Mouse (Mus musculus) spleen, embryonic (tissue): Measurements from ENCODE around the gene Thap3.

Experiments
- CTCF ChIA-PET: fragments of 350-600 bp; sonication (Branson Sonifier 250); formaldehyde crosslinking; loops from one replicate; lab custom pipeline; 2022; lab: Charles Lee

Gene Thap3

GRCm38 (mm10) chr4:152009076-152010051, 20.6 kb upstream of the Thap3 start:
- CTCF ChIA-PET = no interaction called here

DNA sequence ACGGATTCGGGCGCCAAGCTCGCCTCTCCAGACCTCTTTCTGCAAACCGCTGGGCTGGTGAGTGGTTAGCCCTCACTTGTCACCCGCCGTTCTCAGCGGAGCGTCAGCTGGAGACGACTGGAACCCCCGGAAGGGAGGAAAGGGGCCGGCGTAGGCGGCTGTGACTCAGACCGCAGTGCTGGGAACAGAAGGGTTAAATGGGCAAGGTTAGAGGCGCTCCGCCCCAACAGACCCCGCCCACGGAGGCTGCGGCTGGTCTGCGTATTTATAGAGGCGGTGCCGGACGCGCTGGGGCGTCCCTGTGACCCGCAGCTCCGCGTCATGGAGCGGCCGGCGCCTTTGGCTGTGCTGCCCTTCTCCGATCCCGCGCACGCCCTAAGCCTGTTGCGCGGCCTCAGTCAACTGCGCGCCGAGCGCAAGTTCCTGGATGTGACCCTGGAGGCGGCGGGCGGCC, 19.9 kb upstream of the Thap3 start, which contains the start of gene Klhl21:
Gene Klhl21, plus strand, starts transcription at position 182 of the 454 bp plus-strand sequence.
- CTCF ChIA-PET = interaction anchor here (1.2 kb wide), 1 partner anchor 13 kb away, joined by 3 read pairs; the partner anchor contains the start of gene Phf13

GRCm38 (mm10) chr4:152008148-152008500, 19.3 kb upstream of the Thap3 start:
- CTCF ChIA-PET = interaction anchor here (1.2 kb wide), 1 partner anchor 12 kb away, joined by 3 read pairs; the partner anchor contains the start of gene Phf13

DNA sequence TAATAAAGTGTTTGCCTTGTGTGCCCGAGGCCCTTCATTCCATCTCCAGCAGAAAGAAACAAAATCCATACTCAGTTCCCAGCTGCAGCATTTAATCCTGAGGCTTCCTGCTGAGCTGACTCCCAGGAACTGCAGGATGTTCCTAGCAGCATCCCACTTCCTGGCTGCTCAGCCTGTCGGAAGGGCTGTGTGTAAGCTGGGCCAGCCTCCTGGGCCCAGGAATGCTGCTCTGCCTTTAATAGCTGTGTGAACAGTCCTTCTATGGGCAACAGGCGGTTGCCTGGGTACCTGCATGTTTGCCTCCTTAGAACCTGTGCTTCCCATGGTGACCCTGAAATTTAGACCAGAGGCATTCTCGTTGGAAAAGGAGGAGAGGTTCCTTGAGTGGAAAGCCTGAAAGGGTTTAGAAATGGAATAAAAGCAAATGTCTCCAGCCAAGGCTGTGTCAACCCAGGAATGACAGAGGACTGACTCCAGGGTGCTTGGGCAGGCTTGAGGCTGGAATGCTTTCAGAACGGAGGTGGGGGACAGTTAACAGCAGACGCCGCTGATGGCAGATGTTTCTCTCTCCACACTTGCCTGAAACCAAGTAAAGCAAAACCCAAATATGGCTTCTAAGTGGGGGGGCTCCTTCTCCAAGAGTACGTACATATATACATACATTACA, 18.8 kb upstream of the Thap3 start:
- CTCF ChIA-PET = interaction anchor here (1.2 kb wide), 1 partner anchor 12 kb away, joined by 3 read pairs; the partner anchor contains the start of gene Phf13

- CTCF ChIA-PET = no interaction called here
Observed at GRCm38 (mm10) chr4:152006812-152007211, 18.0 kb upstream of the Thap3 start.

DNA sequence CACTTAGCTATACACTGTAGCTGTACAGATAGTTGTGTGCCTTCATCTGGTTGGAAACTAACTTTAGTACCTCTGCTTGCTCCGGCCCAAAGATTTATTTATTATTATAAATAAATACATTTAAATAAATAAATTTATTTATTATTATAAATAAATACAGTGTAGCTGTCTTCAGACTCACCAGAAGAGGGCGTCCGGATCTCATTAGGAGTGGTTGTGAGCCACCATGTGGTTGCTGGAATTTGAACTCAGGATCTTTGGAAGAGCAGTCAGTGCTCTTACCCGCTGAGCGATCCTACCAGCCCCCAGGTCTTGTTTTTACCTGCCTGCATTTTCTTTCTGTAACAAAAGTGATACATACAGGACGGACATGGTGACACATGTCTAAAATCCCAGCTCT, 17.3 kb upstream of the Thap3 start:
- CTCF ChIA-PET = interaction anchor here (0.9 kb wide), 1 partner anchor 9 kb away, joined by 3 read pairs; no protein-coding TSS in a partner anchor

- CTCF ChIA-PET = no interaction called here
Observed at GRCm38 (mm10) chr4:152002063-152002462, 13.3 kb upstream of the Thap3 start.

- CTCF ChIA-PET = no interaction called here
Observed at GRCm38 (mm10) chr4:152001335-152001734, 12.5 kb upstream of the Thap3 start.

- CTCF ChIA-PET = interaction anchor here (0.8 kb wide), 1 partner anchor 9 kb away, joined by 3 read pairs; no protein-coding TSS in a partner anchor
Observed at GRCm38 (mm10) chr4:152000906-152001305, 12.1 kb upstream of the Thap3 start.

DNA sequence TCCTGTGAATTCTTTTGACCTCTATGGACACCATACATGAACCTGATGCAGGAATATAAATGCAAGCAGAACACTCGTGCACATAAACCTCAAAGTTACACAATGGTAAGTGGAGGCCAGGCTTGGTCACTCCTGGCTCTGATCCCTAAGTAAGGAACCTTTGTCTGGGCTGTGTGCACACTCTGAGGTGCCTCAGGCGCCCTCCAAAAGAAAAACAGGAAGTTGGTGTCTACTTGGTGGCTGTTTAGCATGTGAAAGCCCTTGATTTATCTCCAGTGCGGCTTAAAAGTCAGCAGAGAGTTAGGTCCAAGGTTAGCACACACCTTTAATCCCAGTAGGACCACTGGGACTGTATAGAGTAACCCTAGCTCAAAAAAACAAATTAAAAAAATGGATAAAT, 10.7 kb upstream of the Thap3 start:
- CTCF ChIA-PET = interaction anchor here (0.7 kb wide), 1 partner anchor 15 kb away, joined by 3 read pairs; no protein-coding TSS in a partner anchor

GRCm38 (mm10) chr4:151997701-151998100, 8.9 kb upstream of the Thap3 start:
- CTCF ChIA-PET = interaction anchor here (1.0 kb wide), 1 partner anchor 8 kb away, joined by 3 read pairs; no protein-coding TSS in a partner anchor

DNA sequence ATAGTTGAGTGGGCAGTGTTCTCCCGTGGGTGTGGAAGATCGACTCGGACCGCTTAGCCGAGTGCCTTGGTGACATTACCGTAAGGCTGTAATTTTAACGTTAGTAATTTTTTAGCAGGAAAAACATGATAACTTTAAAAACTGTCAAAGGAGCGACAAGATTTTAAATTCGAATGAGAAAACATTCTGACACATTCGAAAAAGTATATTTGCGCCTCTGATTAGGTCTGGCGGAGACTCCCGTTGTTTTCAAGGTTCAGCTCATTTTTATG, 8.1 kb upstream of the Thap3 start:
- CTCF ChIA-PET = interaction anchor here (1.0 kb wide), 1 partner anchor 9 kb away, joined by 3 read pairs; no protein-coding TSS in a partner anchor

GRCm38 (mm10) chr4:151996173-151996950, 7.6 kb upstream of the Thap3 start, which contains the start of gene Phf13:
Phf13 (minus strand) TSS chr4:151996258.
- CTCF ChIA-PET = interaction anchor here (1.0 kb wide), 2 partner anchors 9 to 12 kb away, joined by 3 read pairs; partner anchors contain the start of gene Klhl21

DNA sequence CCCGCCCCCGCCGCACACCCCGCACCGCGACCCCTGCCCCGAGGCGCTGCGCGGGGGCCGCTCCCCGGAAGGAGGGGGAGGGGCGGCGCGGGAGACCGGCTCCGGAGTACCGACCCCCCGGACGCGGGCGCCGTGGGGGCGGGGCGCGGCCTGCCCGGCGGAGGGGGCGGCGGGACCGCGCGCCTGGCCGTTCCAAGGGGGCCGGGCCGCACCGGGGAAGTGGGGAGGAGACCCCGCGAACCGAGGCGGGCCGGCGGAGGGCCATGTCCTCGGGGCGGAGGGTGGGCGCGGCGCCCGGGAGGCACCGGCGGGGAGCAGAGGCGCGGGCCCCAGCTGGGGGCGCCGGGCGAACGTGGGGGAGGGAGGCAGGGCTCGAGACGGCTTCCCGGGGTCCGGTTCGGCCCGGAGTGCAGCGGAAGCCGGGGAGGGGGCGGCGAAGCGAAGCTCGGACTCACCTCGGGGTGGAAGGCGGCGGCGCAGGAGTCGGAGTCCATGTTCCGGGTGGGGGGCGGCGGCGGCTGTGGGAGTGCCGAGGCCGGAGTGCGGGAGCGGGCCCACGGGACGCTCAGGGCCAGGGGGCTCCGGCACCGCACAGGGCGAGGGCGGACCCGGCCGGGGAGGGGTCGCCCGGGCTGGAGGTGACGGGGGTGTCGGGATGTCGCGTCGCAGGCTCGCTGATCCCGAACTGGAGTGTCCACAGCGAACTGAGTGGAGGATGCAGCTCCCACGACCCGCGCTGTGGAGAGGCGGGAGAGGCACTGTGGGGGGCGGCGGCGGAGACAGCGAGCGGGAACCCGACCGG, 6.8 kb upstream of the Thap3 start:
- CTCF ChIA-PET = interaction anchor here (1.0 kb wide), 1 partner anchor 13 kb away, joined by 3 read pairs; the partner anchor contains the start of gene Klhl21

DNA sequence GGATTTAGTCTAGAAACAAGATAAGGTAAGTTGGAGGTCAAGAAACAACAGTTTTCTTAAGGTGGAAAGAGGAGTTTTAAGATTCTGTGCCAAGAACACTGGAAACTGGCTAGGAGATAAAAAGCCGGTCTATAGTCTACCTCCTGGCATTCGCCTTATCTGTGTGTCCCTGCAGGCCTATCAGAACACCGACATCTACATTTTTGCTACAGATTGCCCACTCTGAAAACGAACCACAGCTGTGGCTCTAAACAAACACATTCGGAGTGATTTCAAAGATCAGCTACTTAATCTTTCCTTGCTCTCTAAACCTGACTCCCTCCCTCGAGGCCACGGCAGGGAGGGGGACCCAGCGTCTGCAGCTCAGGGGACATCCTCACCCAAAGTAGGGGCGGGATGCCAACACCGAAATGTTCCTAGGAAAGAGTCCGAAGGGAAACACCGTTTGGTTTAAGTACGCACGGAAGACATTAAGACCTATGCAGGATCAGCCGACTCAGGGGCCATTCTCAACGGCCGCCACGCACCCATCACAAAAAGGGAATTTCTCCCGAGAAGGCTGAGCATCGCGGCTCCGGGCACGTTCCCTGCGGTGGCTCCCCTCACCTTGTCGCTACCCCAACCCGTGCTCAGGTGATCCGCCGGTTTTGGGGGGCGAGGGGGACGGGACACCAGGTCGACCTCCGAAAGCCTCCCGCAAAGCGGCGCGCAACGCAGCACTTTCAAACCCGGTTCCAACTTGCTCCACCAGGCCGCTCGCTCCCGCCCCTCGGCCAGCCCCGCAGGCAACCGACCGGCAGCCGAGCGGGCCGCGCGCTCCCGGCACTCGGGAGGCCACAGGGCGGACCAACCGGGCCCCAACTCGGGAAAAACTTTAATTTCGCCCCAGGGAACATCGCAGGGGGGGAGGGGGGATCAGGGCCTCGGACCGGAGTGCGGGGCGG, 5.7 kb upstream of the Thap3 start:
- CTCF ChIA-PET = no interaction called here

DNA sequence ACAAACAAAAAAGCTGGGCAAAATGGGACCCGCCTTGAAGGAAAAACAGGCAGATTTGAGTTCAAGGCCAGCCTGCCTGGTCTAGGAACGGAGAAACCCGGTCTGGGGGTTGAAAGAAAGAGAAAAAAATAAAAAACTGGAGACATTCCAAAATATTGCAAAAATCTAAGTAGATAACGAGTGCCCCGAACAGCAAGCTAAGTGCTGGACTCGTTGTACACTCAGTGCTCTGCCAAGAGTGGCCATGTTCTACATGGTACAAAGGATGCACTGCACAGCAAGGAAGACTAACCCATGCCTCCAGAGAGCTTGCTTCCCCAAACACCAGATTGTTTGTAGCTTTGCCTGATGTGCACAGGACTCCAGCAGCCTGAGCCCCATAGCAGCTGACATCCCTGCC, 4.2 kb upstream of the Thap3 start:
- CTCF ChIA-PET = interaction anchor here (0.9 kb wide), 1 partner anchor 105 kb away, joined by 3 read pairs; no protein-coding TSS in a partner anchor

DNA sequence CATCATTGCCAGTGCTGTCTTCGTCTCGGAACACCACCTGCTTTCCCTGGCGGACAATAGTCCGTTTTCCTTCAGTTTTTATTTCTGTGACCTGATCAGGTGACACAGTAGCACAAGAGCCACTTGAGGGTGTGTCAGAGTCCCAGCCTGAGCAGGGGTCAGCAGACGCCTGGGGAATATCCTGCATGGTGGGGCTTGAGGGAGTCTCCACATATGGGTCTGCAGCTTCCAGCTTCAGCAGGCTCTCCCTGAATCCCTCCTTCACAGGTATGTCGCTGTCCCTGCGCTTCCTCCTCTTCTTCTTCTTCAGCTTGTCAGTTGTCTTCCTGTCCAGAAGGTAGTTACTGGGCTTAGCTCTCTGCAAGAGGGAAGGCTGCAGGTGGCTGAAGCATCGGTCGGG, 3.3 kb upstream of the Thap3 start:
- CTCF ChIA-PET = interaction anchor here (0.5 kb wide), 1 partner anchor 8 kb away, joined by 3 read pairs; no protein-coding TSS in a partner anchor

GRCm38 (mm10) chr4:151989110-151989488, 302 bp upstream of the Thap3 start:
- CTCF ChIA-PET = interaction anchor here (0.8 to 1.8 kb wide), 2 partner anchors 9 to 40 kb away, joined by 3 to 5 read pairs; no protein-coding TSS in a partner anchor

DNA sequence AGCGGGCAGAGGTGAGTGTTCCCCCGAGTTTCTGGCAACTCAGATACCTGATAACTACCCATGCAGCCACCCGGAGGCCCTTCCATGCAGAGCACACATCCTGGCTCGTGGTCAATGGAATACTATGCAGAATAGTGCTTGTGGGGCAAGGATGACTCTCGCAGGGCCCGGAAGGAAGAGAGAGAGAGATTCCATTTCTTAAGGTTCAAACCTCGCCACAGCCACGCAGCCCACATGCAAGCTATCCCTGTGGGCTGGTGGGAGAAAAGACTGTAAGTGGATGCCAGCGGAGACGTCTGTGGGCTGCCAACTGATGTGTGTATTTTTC, 819 bp downstream of the Thap3 start:
- CTCF ChIA-PET = no interaction called here
